Mouse (Mus musculus): Measurements from ENCODE around the gene Meis1. TPM values are rescaled to one million over a fixed set of nuclear protein-coding genes. Genes with fewer than 3 reads are reported as not detected.

The Meis1 gene
- polyA plus RNA-seq, 1 experiment from 2014 or later: 50.1 TPM

- Histone ChIP-seq H3K4me3 (ENCODE audit: control insufficient read depth in 1 of 2, insufficient read depth in 1 of 2, low read depth in 1 of 2, low read length in 2 of 2) (no peak overlapping the region), H3K4me1 (ENCODE audit: control insufficient read depth in 2 of 2, insufficient read depth in 2 of 2, low read length in 2 of 2) (peaks cover 4 to 27% of the 10 kb centered on the region in 2 experiments), H3K9me3 (ENCODE audit: control insufficient read depth, low read length) (no peaks in the 10 kb centered on the region; the same call in 1 of the 2 replicates), H3K4me2 (ENCODE audit: low read length) (no peak overlapping the region), H3K36me3 (ENCODE audit: control insufficient read depth, insufficient read depth, low read length) (peaks cover 69% of the 10 kb centered on the region), H3K27ac (replicated peaks in 1 of 2; ENCODE audit: control insufficient read depth in 1 of 2, insufficient read depth in 1 of 2, low read depth in 2 of 2, low read length in 2 of 2) (no peak overlapping the region), H3K27me3 (ENCODE audit: control insufficient read depth, insufficient read depth, low read length) (no peaks in the 10 kb centered on the region), H3K9ac (ENCODE audit: low read length) (no peak overlapping the region)
- no peak for ATAC-seq (ENCODE audit: insufficient number of reproducible peaks, insufficient read depth, low FRiP score, low read depth)
- WGBS: 66% methylated on average over 4 of the region's 4 CpGs
Observed at GRCm38 (mm10) chr11:18996767-18997166, 22.0 kb downstream of the Meis1 start.

GRCm38 (mm10) chr11:18996289-18996688 is 22.5 kb downstream of the Meis1 start:
- H3K4me2 ChIP-seq (ENCODE audit: low read length): no peak overlapping the region
- no peaks in the 10 kb centered on the region; the same call in 1 of the 2 replicates for H3K9me3 ChIP-seq (ENCODE audit: control insufficient read depth, low read length)
- H3K36me3 ChIP-seq (ENCODE audit: control insufficient read depth, insufficient read depth, low read length): peaks cover 70% of the 10 kb centered on the region
- H3K27me3 ChIP-seq (ENCODE audit: control insufficient read depth, insufficient read depth, low read length): no peaks in the 10 kb centered on the region
- H3K27ac ChIP-seq (replicated peaks in 1 of 2; ENCODE audit: control insufficient read depth in 1 of 2, insufficient read depth in 1 of 2, low read depth in 2 of 2, low read length in 2 of 2): no peak overlapping the region
- no peak overlapping the region for H3K9ac ChIP-seq (ENCODE audit: low read length)
- 93% methylated on average over 2 of the region's 2 CpGs for WGBS
- peaks cover 4 to 27% of the 10 kb centered on the region in 2 experiments for H3K4me1 ChIP-seq (ENCODE audit: control insufficient read depth in 2 of 2, insufficient read depth in 2 of 2, low read length in 2 of 2)
- no peak for ATAC-seq (ENCODE audit: insufficient number of reproducible peaks, insufficient read depth, low FRiP score, low read depth)
- H3K4me3 ChIP-seq (ENCODE audit: control insufficient read depth in 1 of 2, insufficient read depth in 1 of 2, low read depth in 1 of 2, low read length in 2 of 2): no peak overlapping the region

GRCm38 (mm10) chr11:18992796-18993195 is 26.0 kb downstream of the Meis1 start:
- ATAC-seq (ENCODE audit: insufficient number of reproducible peaks, insufficient read depth, low FRiP score, low read depth): no peak
- no peak overlapping the region for H3K27ac ChIP-seq (replicated peaks in 1 of 2; ENCODE audit: control insufficient read depth in 1 of 2, insufficient read depth in 1 of 2, low read depth in 2 of 2, low read length in 2 of 2)
- no peak overlapping the region for H3K9ac ChIP-seq (ENCODE audit: low read length)
- H3K4me1 ChIP-seq (ENCODE audit: control insufficient read depth in 2 of 2, insufficient read depth in 2 of 2, low read length in 2 of 2): peaks cover 6 to 44% of the 10 kb centered on the region in 2 experiments
- peaks cover 75% of the 10 kb centered on the region for H3K36me3 ChIP-seq (ENCODE audit: control insufficient read depth, insufficient read depth, low read length)
- no peak overlapping the region for H3K4me3 ChIP-seq (ENCODE audit: control insufficient read depth in 1 of 2, insufficient read depth in 1 of 2, low read depth in 1 of 2, low read length in 2 of 2)
- no peaks in the 10 kb centered on the region for H3K27me3 ChIP-seq (ENCODE audit: control insufficient read depth, insufficient read depth, low read length)
- H3K9me3 ChIP-seq (ENCODE audit: control insufficient read depth, low read length): no peaks in the 10 kb centered on the region; the same call in 1 of the 2 replicates
- no peak overlapping the region for H3K4me2 ChIP-seq (ENCODE audit: low read length)
- 71% methylated on average over 6 of the region's 6 CpGs for WGBS

- Histone ChIP-seq H3K4me2 (ENCODE audit: low read length) (no peak overlapping the region), H3K27me3 (ENCODE audit: control insufficient read depth, insufficient read depth, low read length) (no peaks in the 10 kb centered on the region), H3K9ac (ENCODE audit: low read length) (no peak overlapping the region), H3K4me3 (ENCODE audit: control insufficient read depth in 1 of 2, insufficient read depth in 1 of 2, low read depth in 1 of 2, low read length in 2 of 2) (no peak overlapping the region), H3K9me3 (ENCODE audit: control insufficient read depth, low read length) (no peaks in the 10 kb centered on the region), H3K36me3 (ENCODE audit: control insufficient read depth, insufficient read depth, low read length) (peaks cover 84% of the 10 kb centered on the region), H3K4me1 (ENCODE audit: control insufficient read depth in 2 of 2, insufficient read depth in 2 of 2, low read length in 2 of 2) (peaks cover 6 to 44% of the 10 kb centered on the region in 2 experiments), H3K27ac (replicated peaks in 1 of 2; ENCODE audit: control insufficient read depth in 1 of 2, insufficient read depth in 1 of 2, low read depth in 2 of 2, low read length in 2 of 2) (peak overlapping the region in 1 of 2 experiments; percentile 48; a peak in 2 of 4 replicates)
- no peak for ATAC-seq (ENCODE audit: insufficient number of reproducible peaks, insufficient read depth, low FRiP score, low read depth)
- WGBS: 77% methylated on average over 6 of the region's 6 CpGs
Observed at GRCm38 (mm10) chr11:18990244-18990677, 28.5 kb downstream of the Meis1 start.

GRCm38 (mm10) chr11:18989669-18990243 is 29.0 kb downstream of the Meis1 start:
- peak overlapping the region in 1 of 2 experiments; percentile 48; a peak in 2 of 4 replicates for H3K27ac ChIP-seq (replicated peaks in 1 of 2; ENCODE audit: control insufficient read depth in 1 of 2, insufficient read depth in 1 of 2, low read depth in 2 of 2, low read length in 2 of 2)
- WGBS: 66% methylated on average over 6 of the region's 6 CpGs
- H3K36me3 ChIP-seq (ENCODE audit: control insufficient read depth, insufficient read depth, low read length): peaks cover 79% of the 10 kb centered on the region
- H3K4me3 ChIP-seq (ENCODE audit: control insufficient read depth in 1 of 2, insufficient read depth in 1 of 2, low read depth in 1 of 2, low read length in 2 of 2): no peak overlapping the region
- H3K9me3 ChIP-seq (ENCODE audit: control insufficient read depth, low read length): no peaks in the 10 kb centered on the region
- H3K4me1 ChIP-seq (ENCODE audit: control insufficient read depth in 2 of 2, insufficient read depth in 2 of 2, low read length in 2 of 2): peaks cover 6 to 44% of the 10 kb centered on the region in 2 experiments
- no peak overlapping the region for H3K4me2 ChIP-seq (ENCODE audit: low read length)
- no peaks in the 10 kb centered on the region for H3K27me3 ChIP-seq (ENCODE audit: control insufficient read depth, insufficient read depth, low read length)
- no peak overlapping the region for H3K9ac ChIP-seq (ENCODE audit: low read length)
- ATAC-seq (ENCODE audit: insufficient number of reproducible peaks, insufficient read depth, low FRiP score, low read depth): no peak

- peaks cover 6 to 50% of the 10 kb centered on the region in 2 experiments for H3K4me1 ChIP-seq (ENCODE audit: control insufficient read depth in 2 of 2, insufficient read depth in 2 of 2, low read length in 2 of 2)
- peaks cover 78% of the 10 kb centered on the region for H3K36me3 ChIP-seq (ENCODE audit: control insufficient read depth, insufficient read depth, low read length)
- 31% methylated on average over 4 of the region's 4 CpGs for WGBS
Observed at GRCm38 (mm10) chr11:18988637-18989263, 30.0 kb downstream of the Meis1 start.

GRCm38 (mm10) chr11:18983813-18984212 is 35.0 kb downstream of the Meis1 start:
- 39% methylated on average over 2 of the region's 2 CpGs for WGBS
- H3K9ac ChIP-seq (ENCODE audit: low read length): no peak overlapping the region
- H3K4me3 ChIP-seq (ENCODE audit: control insufficient read depth in 1 of 2, insufficient read depth in 1 of 2, low read depth in 1 of 2, low read length in 2 of 2): no peak overlapping the region
- H3K4me1 ChIP-seq (ENCODE audit: control insufficient read depth in 2 of 2, insufficient read depth in 2 of 2, low read length in 2 of 2): peaks cover 6 to 55% of the 10 kb centered on the region in 2 experiments
- no peaks in the 10 kb centered on the region for H3K27me3 ChIP-seq (ENCODE audit: control insufficient read depth, insufficient read depth, low read length)
- peaks cover 54% of the 10 kb centered on the region for H3K36me3 ChIP-seq (ENCODE audit: control insufficient read depth, insufficient read depth, low read length)
- no peak overlapping the region for H3K4me2 ChIP-seq (ENCODE audit: low read length)
- ATAC-seq (ENCODE audit: insufficient number of reproducible peaks, insufficient read depth, low FRiP score, low read depth): no peak
- H3K27ac ChIP-seq (replicated peaks in 1 of 2; ENCODE audit: control insufficient read depth in 1 of 2, insufficient read depth in 1 of 2, low read depth in 2 of 2, low read length in 2 of 2): peak overlapping the region; percentile 1 to 71
- H3K9me3 ChIP-seq (ENCODE audit: control insufficient read depth, low read length): no peaks in the 10 kb centered on the region

More at GRCm38 (mm10) chr11:18988637-18989263, 30.0 kb downstream of the Meis1 start:
- H3K4me2 ChIP-seq (ENCODE audit: low read length): no peak overlapping the region
- no peaks in the 10 kb centered on the region for H3K9me3 ChIP-seq (ENCODE audit: control insufficient read depth, low read length)
- H3K9ac ChIP-seq (ENCODE audit: low read length): no peak overlapping the region
- peak; percentile 45; the same call in 1 of the 2 replicates for ATAC-seq (ENCODE audit: insufficient number of reproducible peaks, insufficient read depth, low FRiP score, low read depth)
- H3K27me3 ChIP-seq (ENCODE audit: control insufficient read depth, insufficient read depth, low read length): no peaks in the 10 kb centered on the region
- no peak overlapping the region for H3K4me3 ChIP-seq (ENCODE audit: control insufficient read depth in 1 of 2, insufficient read depth in 1 of 2, low read depth in 1 of 2, low read length in 2 of 2)
- H3K27ac ChIP-seq (replicated peaks in 1 of 2; ENCODE audit: control insufficient read depth in 1 of 2, insufficient read depth in 1 of 2, low read depth in 2 of 2, low read length in 2 of 2): peak overlapping the region; percentile 19 to 48; a peak in 2 of 4 replicates

Data from heart, embryonic 14.5 days (tissue).